Mouse (Mus musculus): ENCODE measurements around the gene Nol11.

The Nol11 gene

GRCm38 (mm10) chr11:107188565-107189552 is at the start of gene Nol11:
Nol11 (minus strand) TSS chr11:107189381.
- DNase-seq (ENCODE audit: low read depth, low spot score): peak; percentile 99

GRCm38 (mm10) chr11:107238506-107238905 is 49.3 kb upstream of the Nol11 start:
- no peak for DNase-seq (ENCODE audit: low read depth, low spot score)

- no peak for DNase-seq (ENCODE audit: low read depth, low spot score)
Observed at GRCm38 (mm10) chr11:107237532-107237931, 48.4 kb upstream of the Nol11 start.

GRCm38 (mm10) chr11:107233252-107233890 is 44.2 kb upstream of the Nol11 start:
- DNase-seq (ENCODE audit: low read depth, low spot score): no peak

- DNase-seq (ENCODE audit: low read depth, low spot score): peak; percentile 37
Observed at GRCm38 (mm10) chr11:107230128-107230527, 40.9 kb upstream of the Nol11 start.

DNA sequence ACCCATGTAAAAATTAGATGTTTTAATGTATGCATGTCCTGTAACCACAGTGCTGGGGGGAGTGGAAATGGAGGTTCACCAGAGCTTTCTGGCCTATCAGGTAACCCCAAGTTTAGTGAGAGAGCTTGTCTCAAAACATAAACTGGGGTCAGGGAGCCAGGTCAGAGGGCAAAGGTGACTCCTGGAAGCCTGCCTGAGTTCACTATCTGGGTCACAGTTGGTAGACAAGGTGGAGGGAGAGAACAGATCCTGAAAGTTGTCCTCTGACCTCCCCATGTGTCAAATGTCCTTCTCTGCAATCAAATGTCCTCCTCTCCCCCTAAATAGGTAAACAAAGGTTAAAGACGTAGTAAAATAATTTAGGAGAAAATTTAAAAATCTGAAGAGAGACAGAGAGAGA is 37.2 kb upstream of the Nol11 start:
- no peak for DNase-seq (ENCODE audit: low read depth, low spot score)

- no peak for DNase-seq (ENCODE audit: low read depth, low spot score)
Observed at GRCm38 (mm10) chr11:107226013-107226412, 36.8 kb upstream of the Nol11 start.

DNA sequence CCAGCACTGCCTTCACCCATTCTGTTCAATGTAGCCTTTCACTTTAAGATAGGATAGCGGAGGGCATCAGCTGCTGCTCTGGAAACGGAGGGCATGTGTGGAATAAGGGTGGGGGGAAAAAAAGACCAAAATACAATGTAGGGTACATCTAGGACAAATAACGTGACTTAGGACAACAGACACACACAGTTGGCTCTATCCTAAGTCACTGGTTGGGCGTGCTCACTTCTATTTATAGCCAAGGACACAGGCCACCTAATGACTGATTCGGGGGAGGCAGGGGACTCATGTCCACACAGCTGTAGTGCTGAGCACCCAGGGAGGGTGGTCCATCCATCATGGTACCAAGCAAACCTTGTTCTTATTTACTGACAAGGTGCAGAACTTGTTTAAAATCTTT is 36.1 kb upstream of the Nol11 start:
- no peak for DNase-seq (ENCODE audit: low read depth, low spot score)

GRCm38 (mm10) chr11:107223667-107224214 is 34.6 kb upstream of the Nol11 start:
- peak; percentile 33 for DNase-seq (ENCODE audit: low read depth, low spot score)

DNA sequence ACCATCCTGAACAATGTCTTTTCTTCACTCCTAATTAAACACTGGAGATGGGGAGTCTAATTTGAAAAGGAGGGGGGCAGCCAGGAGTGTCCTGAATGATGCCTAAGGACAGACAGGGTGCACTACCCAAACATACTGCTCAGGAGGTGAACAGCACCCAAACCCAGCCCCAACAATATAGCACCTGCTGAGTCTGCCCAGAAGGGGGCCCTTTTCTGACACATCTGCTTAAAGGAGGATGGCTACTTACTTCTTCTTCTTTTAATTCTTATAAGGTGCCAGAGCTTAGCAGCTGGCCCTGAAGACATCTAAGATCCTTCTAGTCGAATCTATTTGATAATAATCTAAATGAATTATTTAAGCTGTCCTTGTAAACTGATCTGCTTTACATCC is 34.0 kb upstream of the Nol11 start:
- no peak for DNase-seq (ENCODE audit: low read depth, low spot score)

- DNase-seq (ENCODE audit: low read depth, low spot score): no peak
Observed at GRCm38 (mm10) chr11:107222531-107223168, 33.5 kb upstream of the Nol11 start.

DNA sequence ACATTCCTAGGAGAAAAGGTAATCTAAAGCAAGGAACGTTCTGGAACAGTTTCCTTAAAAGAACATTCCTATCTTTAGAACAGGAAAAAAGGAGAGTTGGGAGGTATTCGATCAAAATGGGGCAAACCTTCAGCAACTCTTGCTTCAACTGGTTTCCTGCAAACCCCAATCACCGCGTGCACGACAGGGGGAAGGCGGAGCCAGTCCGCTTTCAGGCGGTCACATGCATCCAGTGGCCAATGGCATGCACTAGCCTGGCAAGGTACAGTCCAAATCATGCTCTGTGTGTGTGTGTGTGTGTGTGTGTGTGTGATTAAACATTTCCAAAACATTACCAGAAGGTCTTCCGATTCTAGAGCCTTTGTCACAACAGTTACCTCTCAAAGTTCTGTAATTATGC is 25.9 kb upstream of the Nol11 start:
- no peak for DNase-seq (ENCODE audit: low read depth, low spot score)

DNA sequence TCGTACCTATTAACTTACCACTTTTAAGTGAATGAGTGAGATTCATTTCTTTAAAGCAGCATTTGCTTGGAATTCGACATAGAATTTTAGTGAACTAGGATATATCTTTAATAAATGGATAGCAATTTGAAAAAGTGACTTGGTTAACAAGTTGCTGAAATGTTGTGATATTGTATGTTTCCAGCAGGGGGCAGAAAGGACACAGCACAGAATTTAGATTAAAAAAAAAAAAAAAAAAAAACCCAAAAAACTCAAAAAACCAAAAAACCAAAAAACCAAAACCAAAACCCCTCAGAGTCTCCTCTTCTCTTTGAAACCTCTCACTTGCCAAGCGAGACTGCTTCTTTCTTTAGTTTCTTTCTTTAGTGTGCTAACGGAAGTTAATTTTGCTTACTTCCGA is 24.6 kb upstream of the Nol11 start:
- DNase-seq (ENCODE audit: low read depth, low spot score): peak; percentile 63

DNA sequence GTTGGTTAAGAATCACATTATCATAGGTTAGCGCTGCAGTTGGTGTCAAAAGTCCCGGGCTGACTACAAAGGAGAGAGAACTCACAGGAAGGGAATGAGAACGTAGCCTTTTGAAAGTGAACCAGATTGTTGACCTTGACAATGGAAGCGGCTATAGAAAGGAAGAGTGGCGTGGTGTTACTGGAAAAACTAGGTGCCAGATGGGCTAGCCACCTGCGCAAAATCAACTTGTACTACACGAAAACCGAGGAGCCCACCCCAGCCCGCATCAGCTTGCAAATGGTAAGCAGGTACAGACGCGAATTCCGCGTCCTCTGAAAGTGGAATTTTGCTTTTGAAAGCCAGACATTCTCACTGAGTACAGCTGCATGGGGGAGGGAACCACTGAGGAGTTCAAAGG is 20.6 kb upstream of the Nol11 start:
- no peak for DNase-seq (ENCODE audit: low read depth, low spot score)

DNA sequence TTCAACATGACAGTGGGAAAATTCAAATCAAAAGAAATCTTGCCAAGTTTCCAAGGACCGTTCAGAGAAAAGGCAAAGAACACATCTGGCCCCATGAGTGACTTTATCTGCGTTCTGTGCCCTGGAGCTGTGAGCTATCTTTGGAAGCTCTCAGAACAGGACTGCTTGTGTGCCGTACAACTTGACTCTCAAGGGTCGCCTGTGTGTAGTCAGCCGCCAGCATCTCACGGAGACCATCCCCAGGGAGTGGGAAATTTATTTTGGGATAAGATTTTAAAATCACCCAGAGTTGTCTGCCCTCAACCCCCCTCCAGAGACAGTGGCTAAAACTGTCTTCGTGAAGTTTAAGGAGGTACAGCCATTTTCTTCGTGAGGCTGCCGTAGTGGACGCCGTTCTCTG is 12.6 kb upstream of the Nol11 start:
- DNase-seq (ENCODE audit: low read depth, low spot score): no peak

- no peak for DNase-seq (ENCODE audit: low read depth, low spot score)
Observed at GRCm38 (mm10) chr11:107199281-107199680, 10.1 kb upstream of the Nol11 start.

DNA sequence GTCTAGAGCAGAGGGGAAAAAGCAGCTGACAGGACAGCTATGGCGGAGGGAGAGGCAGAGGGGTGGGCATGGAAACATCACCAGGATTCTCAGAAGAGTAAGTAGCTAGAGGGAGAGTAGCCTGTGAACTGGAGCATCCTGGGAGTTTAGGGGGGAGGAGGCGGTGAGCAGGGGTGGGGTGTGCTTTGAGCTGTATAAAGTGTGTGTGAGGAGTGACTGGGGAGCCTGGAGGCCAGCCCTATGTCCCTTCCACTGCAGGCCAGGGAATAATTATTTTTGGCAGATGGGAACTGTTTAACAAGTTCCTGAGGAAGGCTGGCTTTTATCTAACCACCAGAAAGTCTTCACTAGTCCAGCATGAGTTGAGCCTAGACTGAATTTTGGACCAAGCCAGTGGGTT is 6.2 kb upstream of the Nol11 start:
- DNase-seq (ENCODE audit: low read depth, low spot score): no peak

DNA sequence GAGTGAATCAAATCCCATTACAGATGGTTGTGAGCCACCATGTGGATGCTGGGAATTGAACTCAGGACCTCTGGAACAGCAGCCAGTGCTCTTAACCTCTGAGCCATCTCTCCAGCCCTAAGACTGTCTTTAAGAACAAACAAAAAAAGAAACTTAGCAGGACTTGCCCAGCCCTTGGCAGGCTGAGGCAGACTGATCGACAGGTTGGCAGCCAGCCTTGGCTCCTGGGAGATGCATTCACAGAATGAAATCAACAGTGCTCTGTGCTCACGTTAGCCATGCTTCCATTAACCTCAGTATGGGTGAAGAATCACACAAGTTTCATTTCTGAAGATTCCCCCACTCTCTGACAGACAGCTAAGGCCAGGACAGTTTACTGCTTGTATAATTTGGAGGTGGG is 1.2 kb upstream of the Nol11 start:
- DNase-seq (ENCODE audit: low read depth, low spot score): no peak

- no peak for DNase-seq (ENCODE audit: low read depth, low spot score)
Observed at GRCm38 (mm10) chr11:107183777-107184176, 5.4 kb downstream of the Nol11 start.

DNA sequence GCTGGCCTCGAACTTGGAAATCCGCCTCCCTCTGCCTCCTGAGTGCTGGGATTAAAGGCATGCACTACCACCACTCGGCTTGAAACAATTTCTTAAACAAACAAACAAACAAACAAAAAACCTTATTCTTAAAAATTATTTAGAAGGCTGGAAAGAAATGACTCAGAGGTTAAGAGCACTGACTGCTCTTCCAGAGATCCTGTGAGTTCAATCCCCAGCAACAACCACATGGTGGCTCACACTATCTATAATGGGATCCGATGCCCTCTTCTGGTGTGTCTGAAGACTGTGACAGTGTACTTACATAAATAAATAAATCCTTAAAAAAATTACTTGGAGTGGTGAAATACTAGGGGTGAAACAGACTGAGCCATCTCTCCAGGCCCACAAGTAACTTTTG is 28.0 kb downstream of the Nol11 start:
- no peak for DNase-seq (ENCODE audit: low read depth, low spot score)

GRCm38 (mm10) chr11:107159034-107159433 is 30.1 kb downstream of the Nol11 start:
- peak; percentile 27 for DNase-seq (ENCODE audit: low read depth, low spot score)

GRCm38 (mm10) chr11:107156977-107157642 is 32.1 kb downstream of the Nol11 start:
- no peak for DNase-seq (ENCODE audit: low read depth, low spot score)

All from forelimb bud, embryonic 11.5 days (tissue).